Mouse (Mus musculus): ENCODE measurements around the gene Ppp3ca.

DNA sequence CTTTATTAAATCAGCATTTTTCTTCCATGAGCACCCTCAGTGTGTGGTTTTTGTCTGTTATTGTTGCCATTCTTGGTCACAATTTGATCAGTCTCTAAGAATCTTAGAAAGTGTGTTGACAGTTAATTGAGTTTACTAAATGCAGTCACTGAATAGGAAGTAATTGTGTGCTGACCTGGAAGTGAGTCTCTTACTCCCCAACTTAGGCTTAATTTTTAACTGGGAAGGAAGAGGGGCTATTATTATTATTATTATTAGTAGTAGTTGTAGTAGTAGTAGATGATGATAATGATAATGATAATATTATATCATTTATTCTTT is 79.5 kb downstream of the Ppp3ca start:
- TF ChIP-seq POLR2A (IDR thresholded peaks at IDR 0.05; ENCODE audit: extremely low read depth, insufficient read depth, low read length) (no peak), CTCF (IDR thresholded peaks at IDR 0.05; ENCODE audit: extremely low read depth, insufficient read depth, low read length) (no peak)
